In the genomic region with DNA sequence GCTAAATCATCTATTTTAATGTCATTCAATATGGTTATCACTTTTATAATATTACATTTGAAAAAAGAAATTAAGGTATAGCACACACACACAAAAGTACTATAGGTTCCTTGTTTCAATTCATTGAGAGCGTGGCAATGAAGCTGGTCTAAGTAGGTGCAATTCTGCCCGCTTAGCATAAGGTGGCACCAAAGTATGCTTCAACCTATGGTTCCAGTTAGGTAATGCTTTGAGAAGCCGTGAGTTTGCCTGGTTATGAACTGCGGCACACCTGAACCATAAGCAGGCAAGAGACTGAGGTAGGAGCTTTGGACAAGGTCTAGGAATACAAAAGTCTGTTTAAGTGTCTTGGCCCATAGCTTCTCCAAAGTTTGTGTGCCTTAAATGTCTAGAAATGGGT, we compare ENCODE assay signal across 8 mouse cellular contexts.
DNase-seq lines count a peak whose midpoint lies in the region; ATAC-seq and TF ChIP-seq lines count a peak whose summit lies in the region.

No protein-coding gene starts in this region.

- H3K4me3 ChIP-seq in intestine, embryonic 14.5 days (ENCODE audit: low read depth, low read length), result no peak overlapping the region
- H3K4me3 ChIP-seq in liver, embryonic 14.5 days (ENCODE audit: insufficient read depth in 1 of 2, low read depth in 2 of 2, low read length in 2 of 2), result no peak overlapping the region

- TF ChIP-seq EP300 in liver, embryonic 14.5 days (IDR thresholded peaks at IDR 0.05; ENCODE audit: low read depth), result no peak

- H3K4me2 ChIP-seq in intestine, embryonic 14.5 days (ENCODE audit: low read length), result no peak overlapping the region
- H3K4me2 ChIP-seq in liver, embryonic 14.5 days (ENCODE audit: low read depth), result no peak overlapping the region

- peak; percentile 59 for TF ChIP-seq CTCF in liver, embryonic 14.5 days (IDR thresholded peaks at IDR 0.05; ENCODE audit: low read depth)

- no peak overlapping the region for H3K27ac ChIP-seq in intestine, embryonic 14.5 days (ENCODE audit: low read depth)
- no peak overlapping the region for H3K27ac ChIP-seq in liver, embryonic 14.5 days

- H3K9ac ChIP-seq in intestine, embryonic 14.5 days (ENCODE audit: low read length), result no peak overlapping the region
- H3K9ac ChIP-seq in liver, embryonic 14.5 days (replicated peaks), result no peak overlapping the region

- no peaks in the 10 kb centered on the region for H3K27me3 ChIP-seq in intestine, embryonic 14.5 days (replicated peaks; ENCODE audit: control insufficient read depth, insufficient read depth, low read length)
- no peaks in the 10 kb centered on the region for H3K27me3 ChIP-seq in liver, embryonic 14.5 days (ENCODE audit: control insufficient read depth, insufficient read depth, low read length)

- no peaks in the 10 kb centered on the region for H3K4me1 ChIP-seq in intestine, embryonic 14.5 days (replicated peaks; ENCODE audit: control insufficient read depth, insufficient read depth, low read length)
- H3K4me1 ChIP-seq in liver, embryonic 14.5 days (replicated peaks; ENCODE audit: control insufficient read depth in 2 of 2, insufficient read depth in 2 of 2, low read length in 1 of 2), result peaks cover 0 to 4% of the 10 kb centered on the region in 2 experiments; a peak in 1 of 4 replicates

- WGBS in intestine, embryonic 14.5 days, result 18% methylated on average over 4 of the region's 4 CpGs
- WGBS in liver, embryonic 14.5 days (ENCODE audit: insufficient replicate concordance), result 15% methylated on average over 4 of the region's 4 CpGs

- intact Hi-C loops in heart, postnatal 10 days (cut with DNase I), result loop anchor here (2.0 to 5.0 kb wide), 2 partner anchors 284 to 449 kb away; no protein-coding TSS in a partner anchor

- ATAC-seq in intestine, embryonic 14.5 days (replicated peaks; ENCODE audit: low FRiP score, low TSS enrichment, low read depth), result peak; percentile 44; the same call in 1 of the 2 replicates
- no peak for ATAC-seq in liver, embryonic 14.5 days (ENCODE audit: insufficient read depth)

- H3K36me3 ChIP-seq in intestine, embryonic 14.5 days (ENCODE audit: control insufficient read depth, insufficient read depth, low read length), result no peaks in the 10 kb centered on the region
- no peaks in the 10 kb centered on the region for H3K36me3 ChIP-seq in liver, embryonic 14.5 days (replicated peaks; ENCODE audit: control insufficient read depth, insufficient read depth, low read depth)

- no peaks in the 10 kb centered on the region for H3K9me3 ChIP-seq in intestine, embryonic 14.5 days (ENCODE audit: control insufficient read depth, low read length)
- H3K9me3 ChIP-seq in liver, embryonic 14.5 days (ENCODE audit: control insufficient read depth, low read length), result no peaks in the 10 kb centered on the region

- peak; percentile 19 to 23 for DNase-seq in heart, postnatal 10 days
- DNase-seq in heart, adult 8-10 months (ENCODE audit: low spot score), result no peak
- peak; percentile 77 for DNase-seq in ES-CJ7 (ENCODE audit: low read depth, low spot score)
- DNase-seq in cerebellum, postnatal 25 days, result peak; percentile 34 to 47
- no peak for DNase-seq in intestine, embryonic 14.5 days (ENCODE audit: low spot score)
- DNase-seq in liver, embryonic 14.5 days (ENCODE audit: low read depth in 3 of 3, low spot score in 3 of 3), result peak in 2 of 3 experiments; percentile 9 to 29
- peak; percentile 58 for DNase-seq in retina, postnatal 1 day
- no peak for DNase-seq in gastrocnemius, adult 8-10 months (ENCODE audit: low spot score in 2 of 2)

Comparison
In these comparisons a context has a peak if more than half of its experiments do, and no peak if none do; other contexts are left out.
1. DNase-seq: peak in heart, postnatal 10 days (2 of 2), ES-CJ7 (single experiment), cerebellum, postnatal 25 days (2 of 2), liver, embryonic 14.5 days (2 of 3) and retina, postnatal 1 day (single experiment); none in heart, adult 8-10 months (single experiment), intestine, embryonic 14.5 days (single experiment) and gastrocnemius, adult 8-10 months (0 of 2).